Mouse (Mus musculus) brain, embryonic 14.5 days (tissue): ENCODE results near the gene Ugt1a2. TPM values are rescaled to one million over a fixed set of nuclear protein-coding genes. Genes with fewer than 3 reads are reported as not detected.

Experiments used
- DNase-seq: peaks from one replicate; pipeline ENCODE4 v3.0.0-alpha.2; 2011; ENCODE audit warnings: low read depth
- CTCF ChIP-seq: fragments of 200-500 bp; IDR thresholded peaks from 2 replicates; pipeline ENCODE4 v1.5.1; 2012; ENCODE audit warnings: inconsistent platforms, mild to moderate bottlenecking, moderate library complexity, borderline replicate concordance; ENCODE audit not compliant: insufficient read depth, insufficient read length; ENCODE audit errors: extremely low read depth
- POLR2A ChIP-seq: fragments of 200-500 bp; IDR thresholded peaks from 2 replicates; pipeline ENCODE4 v1.6.1; 2012; ENCODE audit warnings: mild to moderate bottlenecking, inconsistent platforms, borderline replicate concordance; ENCODE audit not compliant: poor library complexity, insufficient read depth, insufficient read length, severe bottlenecking; ENCODE audit errors: extremely low read depth
- polyA plus RNA-seq: library from polyadenylated mRNA; depleted of rRNA; stranded (reverse); fragments of >200 nt; gene quantifications from 2 replicates; pipeline ENCODE4 v1.2.3, GENCODE M21; 2012

Ugt1a2 gene
- polyA plus RNA-seq, 1 experiment: 0.05 TPM

DNA sequence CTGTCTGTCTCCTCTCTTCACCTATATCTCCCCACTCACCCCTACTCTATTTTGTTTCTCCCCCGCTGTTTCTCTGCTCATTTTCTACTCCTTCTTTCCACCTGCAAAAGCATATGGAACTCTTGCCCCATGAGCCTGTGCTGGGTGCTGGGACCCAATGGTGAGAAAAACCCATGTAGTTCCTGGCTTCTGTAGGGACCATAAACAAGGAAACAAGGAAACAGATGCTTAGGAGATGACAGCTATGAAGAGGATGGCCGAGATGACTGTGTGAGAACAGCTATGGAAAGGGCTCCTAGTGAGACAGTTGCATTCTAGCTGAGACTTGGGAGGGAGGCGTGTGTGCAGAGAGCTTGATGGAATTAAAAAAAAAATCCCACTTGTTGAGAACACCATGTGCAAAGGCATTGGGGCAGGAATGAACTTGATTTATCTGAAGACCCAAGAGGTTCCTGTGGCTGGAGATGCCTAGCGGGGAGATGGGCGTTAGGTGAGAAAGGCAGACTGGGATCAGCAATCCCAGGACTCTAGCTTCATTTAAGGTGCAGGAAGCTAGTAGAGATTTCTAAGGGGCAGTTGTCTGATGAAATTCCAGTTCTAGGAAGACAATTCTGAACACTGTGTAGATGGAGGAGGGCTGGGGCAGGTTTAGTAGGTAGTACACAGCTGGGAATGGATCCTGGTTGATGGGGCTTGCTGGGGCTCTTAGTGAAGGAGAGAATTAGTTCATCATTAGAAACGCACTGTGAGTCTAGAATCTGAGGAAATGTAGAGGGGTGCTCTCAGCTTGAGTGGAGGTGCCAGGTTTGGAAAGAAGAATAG, 30.8 kb downstream of the Ugt1a2 start:
- TF ChIP-seq CTCF (no peak), POLR2A (no peak)
- no peak for DNase-seq

GRCm38 (mm10) chr1:88231803-88232499, 31.6 kb downstream of the Ugt1a2 start:
- no peak for TF ChIP-seq POLR2A
- no peak for TF ChIP-seq CTCF
- DNase-seq: no peak

DNA sequence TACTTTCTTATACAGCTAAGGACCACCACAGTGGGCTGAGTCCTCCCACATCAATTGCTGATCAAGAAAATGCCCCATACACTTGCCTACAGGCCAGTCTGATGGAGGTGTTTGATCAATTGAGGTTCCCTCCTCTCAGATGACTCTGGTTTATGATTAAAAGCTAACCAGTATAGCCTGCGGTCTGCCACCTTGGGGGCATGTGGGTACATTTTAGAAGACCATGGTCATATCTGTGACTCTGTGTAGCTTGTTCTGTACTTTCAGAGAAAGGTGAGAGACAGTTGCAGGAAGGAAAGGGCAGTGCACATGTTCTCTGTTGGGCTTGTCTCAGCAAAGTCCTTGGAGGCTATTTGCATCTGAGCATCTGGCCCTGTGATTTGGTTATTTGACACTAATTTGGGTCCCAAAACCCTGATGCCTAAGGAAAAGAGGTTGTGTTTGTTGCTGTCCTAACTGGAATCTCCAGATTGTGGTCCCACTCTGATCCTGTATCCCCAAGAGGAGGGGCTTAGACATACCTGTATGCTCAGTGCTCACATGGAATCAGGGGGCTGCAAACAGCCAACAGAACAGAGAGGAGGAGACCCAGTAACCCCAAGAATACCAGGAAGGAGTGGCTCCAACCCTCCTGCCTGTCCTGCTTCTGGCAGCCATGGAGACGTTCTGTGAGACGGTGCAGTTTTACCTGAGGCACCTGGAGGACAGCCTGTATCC, 32.4 kb downstream of the Ugt1a2 start:
- DNase-seq: no peak
- no peak for TF ChIP-seq CTCF
- TF ChIP-seq POLR2A: no peak

DNA sequence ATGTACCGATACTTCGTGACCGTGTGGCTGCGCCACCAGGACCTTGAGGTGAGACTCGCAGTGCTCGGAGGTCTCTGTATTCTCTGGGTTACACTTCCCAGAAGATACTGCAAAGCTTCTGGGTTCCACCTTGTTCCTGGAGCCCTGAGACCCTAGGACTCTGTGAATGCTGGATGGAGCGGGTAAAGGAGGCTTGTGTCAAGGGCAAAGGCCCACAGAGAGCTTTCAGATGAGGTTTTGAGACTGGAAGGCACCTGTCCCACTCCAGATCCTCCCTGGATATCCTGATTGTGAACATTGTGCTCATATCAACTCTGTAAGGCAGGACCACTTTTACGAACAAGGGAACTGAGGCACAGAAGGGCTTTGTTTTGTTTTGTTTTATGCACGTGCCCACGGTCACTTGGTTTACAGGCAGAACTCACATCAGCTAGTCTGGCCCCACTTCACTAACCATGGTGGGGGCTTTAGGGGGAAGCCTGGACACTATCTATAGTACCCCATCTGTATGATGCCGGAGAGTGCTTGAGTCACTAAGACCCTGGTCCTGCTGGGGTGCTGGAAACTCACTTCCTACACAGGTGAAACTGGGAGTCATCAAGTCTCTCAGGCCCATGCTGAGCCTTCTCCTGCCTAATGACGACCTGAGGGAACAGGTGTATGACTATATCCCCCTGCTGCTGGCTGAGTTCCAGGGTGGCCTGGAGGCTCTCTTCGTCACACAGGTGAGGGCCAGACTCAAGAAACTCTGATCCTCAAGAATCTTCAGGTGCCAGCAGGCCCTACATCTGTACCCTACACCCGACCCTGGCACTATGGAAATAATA, 33.2 kb downstream of the Ugt1a2 start:
- DNase-seq: no peak
- TF ChIP-seq CTCF: no peak
- no peak for TF ChIP-seq POLR2A

DNA sequence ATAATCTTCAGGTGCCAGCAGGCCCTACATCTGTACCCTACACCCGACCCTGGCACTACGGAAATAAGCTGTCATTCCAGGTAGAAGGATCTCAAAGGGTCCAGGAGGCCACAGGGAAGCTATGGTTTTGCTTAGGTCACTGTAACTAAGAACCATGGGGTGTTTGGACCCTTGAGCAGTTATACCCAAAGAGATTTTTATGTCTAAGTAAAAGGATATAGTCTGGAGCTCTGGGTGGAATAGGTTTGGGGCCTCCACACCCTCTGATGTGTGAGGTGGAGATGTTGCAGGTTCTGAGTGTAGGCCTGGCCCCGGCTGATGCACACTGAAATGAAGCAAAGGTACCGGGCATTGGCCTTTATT, 33.8 kb downstream of the Ugt1a2 start:
- no peak for DNase-seq
- no peak for TF ChIP-seq POLR2A
- TF ChIP-seq CTCF: no peak

GRCm38 (mm10) chr1:88234646-88235045, 34.2 kb downstream of the Ugt1a2 start:
- DNase-seq: no peak
- TF ChIP-seq CTCF: no peak
- no peak for TF ChIP-seq POLR2A

- DNase-seq: no peak
- no peak for TF ChIP-seq CTCF
- no peak for TF ChIP-seq POLR2A
These were observed 34.9 kb downstream of the Ugt1a2 start for GRCm38 (mm10) chr1:88235046-88235893.

DNA sequence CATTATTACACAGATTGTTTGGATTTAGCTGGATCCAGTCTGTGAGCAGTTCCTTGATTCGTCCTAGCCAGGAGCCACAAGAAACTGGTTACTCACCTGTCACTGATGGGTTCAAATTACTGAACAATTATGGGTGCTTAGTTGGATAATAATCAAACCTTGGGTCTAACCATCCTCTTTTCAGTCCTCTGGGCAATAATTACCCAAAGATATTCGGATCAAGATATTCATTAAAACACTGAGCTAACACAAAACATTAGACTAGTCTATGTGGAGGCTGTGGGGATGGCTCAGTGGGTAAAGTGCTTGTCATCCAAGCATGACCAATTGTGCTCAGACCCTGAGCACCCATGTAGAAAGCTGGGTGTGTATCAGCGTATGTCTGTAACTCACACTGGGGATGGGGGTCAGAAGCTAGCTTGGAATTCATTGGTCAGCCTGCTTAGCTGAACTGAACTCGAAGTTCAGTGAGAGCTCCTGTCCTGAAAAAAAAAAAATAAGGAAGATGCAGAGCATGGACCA, 35.6 kb downstream of the Ugt1a2 start:
- TF ChIP-seq CTCF (no peak), POLR2A (no peak)
- DNase-seq: no peak

DNA sequence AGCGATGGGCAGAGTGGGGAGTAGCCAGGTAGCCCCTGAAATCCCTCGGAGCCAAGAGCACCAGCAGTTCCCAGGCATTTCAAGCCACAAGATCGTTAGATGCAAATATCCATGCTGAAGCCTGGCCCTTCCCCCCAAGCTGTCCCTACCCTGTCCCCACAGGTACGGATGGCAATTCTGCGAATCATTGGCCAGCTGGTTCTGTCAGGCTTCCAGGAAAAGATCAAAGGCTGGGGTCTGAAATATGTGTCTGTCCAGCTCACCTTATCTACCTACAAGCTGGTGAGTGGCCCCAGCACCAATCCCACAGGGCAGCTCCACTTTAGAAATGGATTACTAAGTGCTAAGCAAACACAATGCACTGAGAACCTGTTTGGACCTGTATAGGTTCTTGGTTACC, 36.9 kb downstream of the Ugt1a2 start:
- TF ChIP-seq CTCF (no peak), POLR2A (no peak)
- DNase-seq: no peak

DNA sequence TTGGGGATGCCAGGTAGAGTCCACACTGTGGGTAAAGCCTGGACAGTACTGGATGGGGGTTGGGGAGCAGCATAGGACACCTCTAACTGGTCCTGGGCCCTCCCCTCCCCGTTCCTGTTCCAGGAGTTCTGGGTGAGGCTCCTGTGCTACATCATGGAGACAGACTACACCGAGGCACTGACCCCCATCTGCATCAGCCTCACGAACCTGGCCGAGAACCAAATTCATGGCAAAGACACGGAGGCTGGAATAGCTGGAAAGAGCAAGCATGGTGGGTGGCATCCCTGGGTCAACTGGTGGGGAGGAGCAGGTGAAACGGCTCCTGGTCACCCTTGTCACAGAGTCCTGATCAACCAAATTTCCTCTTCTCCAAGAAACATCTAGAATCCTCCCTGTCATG, 38.4 kb downstream of the Ugt1a2 start:
- TF ChIP-seq CTCF (no peak), POLR2A (no peak)
- DNase-seq: no peak

GRCm38 (mm10) chr1:88240072-88240471, 39.7 kb downstream of the Ugt1a2 start:
- DNase-seq: no peak
- no peak for TF ChIP-seq CTCF
- no peak for TF ChIP-seq POLR2A
